Mouse (Mus musculus) heart, adult 2 months (tissue): ENCODE results near the gene Taok1. TPM values are rescaled to one million over a fixed set of nuclear protein-coding genes. Genes with fewer than 3 reads are reported as not detected.

Experiments
- DNase-seq, 2 experiments: peaks; one replicate each; pipeline ENCODE4 v3.0.0; 2021
- H3K27ac ChIP-seq: fragments of 200-600 bp; 2 replicates; pipeline ENCODE4 v1.8.1; 2022
- H3K27me3 ChIP-seq: fragments of 200-500 bp; 2 replicates; pipeline ENCODE4 v1.6.1; 2012; ENCODE audit warnings: mild to moderate bottlenecking, low read length, inconsistent platforms, mixed read lengths; ENCODE audit not compliant: control insufficient read depth, insufficient read depth
- H3K36me3 ChIP-seq: fragments of 200-500 bp; 2 replicates; pipeline ENCODE4 v1.6.1; 2012; ENCODE audit warnings: low read length, inconsistent platforms; ENCODE audit not compliant: control insufficient read depth, insufficient read depth
- H3K4me1 ChIP-seq: fragments of 200-500 bp; 2 replicates; pipeline ENCODE4 v1.6.1; 2011; ENCODE audit warnings: low read length; ENCODE audit not compliant: control insufficient read depth, insufficient read depth
- H3K4me3 ChIP-seq: fragments of 200-600 bp; 2 replicates; pipeline ENCODE4 v1.8.1; 2022
- H3K79me2 ChIP-seq: fragments of 200-500 bp; replicated peaks from 2 replicates; pipeline ENCODE4 v1.6.1; 2012; ENCODE audit warnings: mild to moderate bottlenecking, inconsistent platforms, low read length, moderate library complexity, mixed read lengths; ENCODE audit not compliant: control insufficient read depth, insufficient read depth
- H3K9ac ChIP-seq: fragments of 200-500 bp; 2 replicates; pipeline ENCODE4 v1.6.1; 2012; ENCODE audit warnings: low read depth, mild to moderate bottlenecking, control low read depth, inconsistent platforms, low read length, mixed read lengths
- CTCF ChIP-seq: fragments of 200-600 bp; IDR thresholded peaks from 2 replicates; pipeline ENCODE4 v1.8.1; 2022; ENCODE audit warnings: antibody characterized with exemption, mild to moderate bottlenecking, moderate library complexity
- EP300 ChIP-seq: fragments of 200-500 bp; IDR thresholded peaks from 2 replicates; pipeline ENCODE4 v1.6.1; 2011; ENCODE audit warnings: low read depth, low read length, control low read depth; ENCODE audit not compliant: insufficient read depth
- POLR2A ChIP-seq: fragments of 200-500 bp; IDR thresholded peaks from 2 replicates; pipeline ENCODE4 v1.6.1; 2011; ENCODE audit warnings: mild to moderate bottlenecking, low read depth, low read length, control low read depth; ENCODE audit not compliant: insufficient read depth
- WGBS: fragments of 180-500 bp; shearing (Covaris S2); methylation state at CpG from one replicate; pipeline ENCODE4 v1.1.7; 2018; 5-methylcytosine and 5-hydroxymethylcytosine counted together
- intact Hi-C: fragments of 180-260 bp; cut with DNase I; formaldehyde crosslinking; loops from one replicate; pipeline ENCODE4 v1.15.1; 2025
- polyA plus RNA-seq: library from polyadenylated mRNA; depleted of rRNA; stranded (reverse); fragments of >200 nt; gene quantifications from 2 replicates; pipeline ENCODE4 v1.2.3, GENCODE M21; 2012
- total RNA-seq, 2 experiments: library from RNA; stranded (reverse); gene quantifications; 2 replicates each; pipeline ENCODE4 v1.2.3; 2021

The Taok1 gene
- total and polyA plus RNA-seq, 3 experiments, result 7.8 to 56.8 (median 50.9) TPM

- Histone ChIP-seq H3K27me3 (no peaks in the 10 kb centered on the region), H3K27ac (peak overlapping the region; percentile 99), H3K36me3 (peaks cover 23% of the 10 kb centered on the region), H3K4me3 (peak overlapping the region; percentile 87), H3K4me1 (peaks cover 9% of the 10 kb centered on the region), H3K9ac (peak overlapping the region; percentile 93), H3K79me2 (peaks cover 5% of the 10 kb centered on the region; the same call in 1 of the 2 replicates)
- intact Hi-C loops, result loop anchor here (5.0 kb wide), 3 partner anchors 114 to 561 kb away; partner anchors contain the start of genes Git1, Ssh2 and Traf4
- WGBS, result 1% methylated on average over 6 of the region's 6 CpGs
- TF ChIP-seq EP300, result no peak
- no peak for DNase-seq
Measured at GRCm38 (mm10) chr11:77606469-77606834, 1.2 kb downstream of the Taok1 start.

- intact Hi-C loops, result no loop called here
Measured at GRCm38 (mm10) chr11:77597266-77597665, 10.3 kb downstream of the Taok1 start.

GRCm38 (mm10) chr11:77591388-77591787 lies 16.2 kb downstream of the Taok1 start:
- intact Hi-C loops, result loop anchor here (5.0 kb wide), 1 partner anchor 36 kb away; no protein-coding TSS in a partner anchor
- Histone ChIP-seq H3K4me1 (peaks cover 2% of the 10 kb centered on the region), H3K9ac (no peak overlapping the region), H3K27ac (no peak overlapping the region), H3K36me3 (peaks cover 7% of the 10 kb centered on the region), H3K27me3 (no peaks in the 10 kb centered on the region), H3K79me2 (0 out of 2 replicates have a peak, but pooled peaks cover 6% of the 10 kb centered on the region), H3K4me3 (no peak overlapping the region)
- no peak for TF ChIP-seq CTCF
- TF ChIP-seq POLR2A, result no peak
- TF ChIP-seq EP300, result no peak
- DNase-seq, result no peak
- WGBS, result 38% methylated on average over 2 of the region's 2 CpGs

More at GRCm38 (mm10) chr11:77597266-77597665, 10.3 kb downstream of the Taok1 start:
- Histone ChIP-seq H3K79me2 (peaks cover 5% of the 10 kb centered on the region; the same call in 1 of the 2 replicates), H3K4me1 (peaks cover 1% of the 10 kb centered on the region; the same call in 1 of the 2 replicates), H3K27ac (no peak overlapping the region), H3K27me3 (no peaks in the 10 kb centered on the region), H3K9ac (no peak overlapping the region), H3K36me3 (peaks cover 4% of the 10 kb centered on the region; the same call in 1 of the 2 replicates), H3K4me3 (no peak overlapping the region)
- no peak for DNase-seq
- no peak for TF ChIP-seq CTCF
- TF ChIP-seq EP300, result no peak
- no peak for TF ChIP-seq POLR2A

DNA sequence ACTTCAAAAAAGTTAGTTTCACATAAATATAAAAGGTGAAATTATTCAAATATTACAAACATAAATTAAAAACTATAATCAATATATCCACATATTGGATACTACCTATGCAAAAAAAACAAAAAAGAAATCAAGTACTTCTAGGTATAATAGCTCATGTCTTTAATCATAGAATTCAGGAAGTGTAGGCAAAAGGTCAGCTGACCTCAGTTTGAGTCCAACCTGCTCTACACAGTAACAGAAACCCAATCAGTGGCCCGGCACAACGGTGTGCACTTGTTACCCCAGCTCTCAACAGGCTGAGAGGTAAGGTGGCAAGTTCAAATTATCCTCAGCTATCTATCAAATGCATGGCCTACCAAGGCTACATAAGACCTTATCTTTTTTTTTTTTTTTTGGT lies 16.8 kb downstream of the Taok1 start:
- no peak overlapping the region for H3K4me3 ChIP-seq
- no peak overlapping the region for H3K27ac ChIP-seq
- peaks cover 2% of the 10 kb centered on the region for H3K4me1 ChIP-seq
- no peaks in the 10 kb centered on the region for H3K27me3 ChIP-seq
- H3K79me2 ChIP-seq, result 0 out of 2 replicates have a peak, but pooled peaks cover 6% of the 10 kb centered on the region
- H3K36me3 ChIP-seq, result peaks cover 7% of the 10 kb centered on the region
- TF ChIP-seq CTCF, result no peak
- no peak for TF ChIP-seq POLR2A
- TF ChIP-seq EP300, result no peak
- no peak for DNase-seq
- intact Hi-C loops, result loop anchor here (5.0 kb wide), 1 partner anchor 36 kb away; no protein-coding TSS in a partner anchor
- no peak overlapping the region for H3K9ac ChIP-seq
- WGBS, result 99% methylated on average over 2 of the region's 2 CpGs

GRCm38 (mm10) chr11:77585201-77585600 lies 22.4 kb downstream of the Taok1 start:
- peaks cover 15% of the 10 kb centered on the region for H3K36me3 ChIP-seq

DNA sequence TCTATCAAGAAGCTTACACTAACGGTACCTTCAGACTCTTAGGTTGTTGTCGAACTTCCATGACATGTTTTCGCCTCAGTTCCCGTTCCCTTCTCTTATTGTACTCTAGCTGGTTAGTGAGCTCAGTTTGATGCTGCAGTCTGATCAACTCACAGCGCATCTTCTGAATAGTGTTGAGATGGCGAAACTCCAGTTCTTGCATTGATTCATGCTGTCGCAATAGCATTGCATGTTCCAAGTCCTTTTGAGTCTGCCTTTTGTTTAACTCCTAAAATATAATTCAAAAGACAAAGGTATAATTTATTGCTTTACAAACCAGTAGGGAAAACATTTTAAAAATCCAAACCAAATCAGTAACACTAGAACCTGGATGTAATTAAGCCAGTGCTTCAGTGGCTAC lies 62.4 kb downstream of the Taok1 start:
- no peaks in the 10 kb centered on the region for H3K4me1 ChIP-seq
- no peaks in the 10 kb centered on the region for H3K27me3 ChIP-seq
- intact Hi-C loops, result loop anchor here (5.0 kb wide), 1 partner anchor 37 kb away; no protein-coding TSS in a partner anchor
- no peak for DNase-seq
- no peak overlapping the region for H3K9ac ChIP-seq
- TF ChIP-seq POLR2A (no peak), EP300 (no peak), CTCF (no peak)
- H3K79me2 ChIP-seq, result no peaks in the 10 kb centered on the region
- peaks cover 8% of the 10 kb centered on the region for H3K36me3 ChIP-seq
- no peak overlapping the region for H3K4me3 ChIP-seq
- 95% methylated on average over 7 of the region's 7 CpGs for WGBS
- H3K27ac ChIP-seq, result no peak overlapping the region

More at GRCm38 (mm10) chr11:77585201-77585600, 22.4 kb downstream of the Taok1 start:
- H3K27me3 ChIP-seq, result no peaks in the 10 kb centered on the region
- DNase-seq, result no peak
- no peak overlapping the region for H3K27ac ChIP-seq
- no peak for TF ChIP-seq EP300
- TF ChIP-seq POLR2A, result no peak
- TF ChIP-seq CTCF, result no peak
- no peak overlapping the region for H3K4me3 ChIP-seq
- no peak overlapping the region for H3K9ac ChIP-seq
- 76% methylated on average over 3 of the region's 3 CpGs for WGBS
- intact Hi-C loops, result no loop called here
- 0 out of 2 replicates have a peak, but pooled peaks cover 2% of the 10 kb centered on the region for H3K79me2 ChIP-seq
- H3K4me1 ChIP-seq, result peaks cover 1% of the 10 kb centered on the region
